Mouse (Mus musculus) 3T3-L1 (cell line): ENCODE measurements around the gene Pcca.

Experiments
- DNase-seq: peaks from one replicate; pipeline ENCODE4 v3.0.0-alpha.2; 2015; ENCODE audit warnings: low read depth, low spot score

The Pcca gene

DNA sequence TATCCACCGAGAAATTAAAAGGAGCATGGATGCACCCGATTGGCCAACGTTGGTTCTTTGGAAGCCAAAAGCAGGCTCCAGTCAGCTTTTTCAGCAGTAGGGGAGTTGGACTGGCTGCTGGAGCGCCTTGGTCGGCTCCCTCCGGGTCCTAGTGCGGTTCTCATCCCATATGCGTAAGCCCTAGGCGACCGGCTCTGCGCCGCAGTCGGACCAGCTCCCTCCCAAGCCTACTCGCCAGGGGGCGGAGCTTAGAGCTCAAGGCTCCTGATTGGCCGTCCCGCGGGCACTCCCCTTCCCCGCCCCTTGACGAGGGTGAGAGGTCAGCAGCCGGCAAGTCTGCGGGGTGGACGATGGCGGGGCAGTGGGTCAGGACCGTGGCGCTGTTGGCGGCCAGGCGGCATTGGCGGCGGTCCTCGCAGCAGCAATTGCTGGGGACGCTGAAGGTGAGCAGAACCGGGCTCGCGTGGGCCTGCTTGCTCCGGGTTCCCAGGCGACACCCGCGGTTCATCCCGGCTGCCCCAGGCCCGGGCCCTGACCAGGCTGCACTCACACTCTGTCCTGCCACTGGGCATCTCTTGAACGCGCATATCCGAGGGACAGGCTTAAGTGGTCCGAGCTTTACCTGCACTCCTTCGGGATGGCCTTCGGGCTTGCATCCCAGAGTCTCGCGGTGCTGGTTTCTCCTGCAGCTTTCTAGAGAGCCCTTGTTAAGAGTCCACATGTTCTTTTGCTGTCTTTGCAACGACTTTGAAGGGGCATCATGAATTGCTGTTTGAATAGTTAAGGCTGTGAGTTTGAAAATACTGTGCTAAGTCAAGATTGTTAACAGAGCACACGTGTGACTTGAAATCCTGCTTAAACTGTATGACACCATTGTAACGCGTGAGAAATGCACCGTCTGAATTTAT lies at the start of gene Pcca:
TSS of gene Pcca (plus strand) at position 308 of the 908 bp plus-strand sequence.
- DNase-seq, result peak; percentile 98

DNA sequence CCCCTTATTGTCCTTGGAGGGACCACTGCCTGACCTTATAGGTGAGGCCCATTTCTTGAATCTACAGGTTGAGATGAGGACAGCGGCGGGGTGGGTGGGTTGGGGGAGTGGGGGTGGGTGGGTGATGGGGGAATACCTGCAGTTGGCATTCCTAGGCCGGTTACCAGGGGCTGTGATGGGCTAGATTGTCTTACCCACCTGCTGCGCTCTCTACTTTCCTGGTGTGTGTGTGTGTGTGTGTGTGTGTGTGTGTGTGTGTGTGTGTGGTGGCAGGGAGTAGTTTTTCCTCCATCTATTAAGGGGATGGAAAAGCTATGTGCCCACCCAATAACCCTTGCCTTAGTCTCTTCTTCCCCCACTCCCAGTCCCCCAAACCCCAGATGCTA lies 49.7 kb upstream of the Pcca start:
- no peak for DNase-seq

DNA sequence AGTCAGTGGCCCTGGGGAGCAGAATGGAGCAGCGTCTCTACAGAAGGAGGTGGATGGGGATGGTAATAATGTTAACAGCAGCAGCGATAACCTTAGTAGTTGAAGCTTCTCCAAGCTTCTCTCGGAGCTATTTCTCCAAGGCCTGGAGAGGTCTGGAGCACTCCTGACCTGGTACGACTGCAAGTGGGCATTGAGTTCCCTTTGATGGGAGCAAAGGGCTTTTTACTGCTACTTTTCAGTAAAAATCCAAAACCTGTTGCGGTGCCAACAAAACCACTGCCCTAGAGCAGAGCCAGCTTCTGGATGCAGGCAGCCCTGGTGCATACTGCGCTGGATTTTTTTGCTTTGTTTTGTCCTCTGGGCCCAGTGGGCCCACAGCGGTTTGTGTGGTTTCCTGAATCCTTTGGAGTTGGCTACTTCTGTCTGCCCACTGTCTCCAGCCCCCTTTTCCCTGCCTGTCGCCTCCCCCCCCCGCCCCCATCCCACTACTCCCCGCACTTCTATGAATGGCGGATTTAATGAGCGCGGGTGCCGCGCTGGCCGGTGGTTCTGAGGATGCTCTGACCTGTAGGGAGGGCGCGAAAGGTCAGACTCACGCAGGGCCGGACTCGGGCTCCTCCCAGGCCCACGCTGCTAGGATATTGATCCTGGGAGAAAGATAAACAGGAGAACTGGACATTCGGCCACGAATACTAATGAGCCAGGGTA lies 49.1 kb upstream of the Pcca start:
- no peak for DNase-seq

DNA sequence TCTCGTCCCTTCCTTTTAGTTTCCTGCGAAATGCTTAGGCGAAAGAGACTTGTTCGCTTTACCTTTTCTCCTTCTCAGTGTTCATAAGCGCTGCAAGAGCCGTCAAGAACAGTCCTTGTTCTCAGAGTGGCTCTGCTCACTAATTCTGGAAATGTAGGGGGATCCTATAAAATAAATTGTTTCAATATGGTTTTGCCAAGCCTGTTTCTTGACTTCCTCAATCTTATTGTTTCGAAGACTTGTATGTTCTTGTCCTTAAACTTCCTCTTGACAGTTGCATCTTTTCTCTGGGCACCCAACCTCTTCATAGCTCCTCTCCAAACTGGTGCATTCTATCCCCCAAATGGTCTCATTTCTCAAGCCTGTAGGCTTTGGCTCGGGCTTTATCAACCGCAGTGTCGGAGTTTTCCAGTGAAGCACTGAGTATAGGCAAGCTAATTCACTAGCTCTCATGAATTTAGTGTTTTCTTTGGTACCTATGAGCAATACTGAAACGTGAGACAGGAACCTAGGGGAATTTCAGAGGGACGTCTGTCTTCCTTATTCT lies 48.4 kb upstream of the Pcca start:
- no peak for DNase-seq

DNA sequence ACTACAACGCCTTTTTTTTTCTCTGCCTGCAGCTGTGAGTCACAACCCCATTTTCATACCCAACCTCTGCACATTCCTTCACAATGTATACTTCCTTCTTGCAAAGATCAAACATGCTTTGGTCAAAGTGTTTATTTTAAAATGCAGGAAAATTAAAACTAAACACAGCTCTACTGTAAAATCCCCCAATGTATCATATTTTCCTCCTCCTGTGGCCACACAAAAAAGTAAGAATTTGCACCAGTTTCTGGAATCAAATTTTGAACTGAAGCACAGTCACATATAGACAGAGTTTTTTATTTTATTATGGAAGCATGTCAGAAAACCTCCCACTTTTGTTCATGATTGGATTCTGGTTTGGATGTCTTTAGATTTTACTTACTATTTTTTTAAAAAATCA lies 47.5 kb upstream of the Pcca start:
- peak; percentile 22 for DNase-seq

DNA sequence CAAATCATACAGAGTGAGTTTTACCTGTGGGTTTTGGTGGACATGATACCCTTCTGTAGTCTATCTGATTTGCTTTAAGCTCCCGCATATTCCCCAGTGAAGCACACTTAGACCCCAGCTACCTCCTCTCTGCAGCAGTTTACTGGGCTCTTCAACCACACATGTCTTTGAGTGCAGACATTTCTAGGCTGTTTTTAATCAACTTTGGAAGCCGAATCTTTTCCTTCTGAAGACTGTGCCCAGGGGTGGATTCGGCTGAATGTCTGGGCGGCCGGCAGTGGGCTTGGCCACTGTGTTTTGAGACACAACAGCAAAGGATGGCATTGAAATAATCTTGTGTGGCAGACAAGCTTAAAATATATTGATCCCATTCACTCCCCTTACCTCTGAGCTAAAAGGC lies 46.8 kb upstream of the Pcca start:
- DNase-seq, result no peak

DNA sequence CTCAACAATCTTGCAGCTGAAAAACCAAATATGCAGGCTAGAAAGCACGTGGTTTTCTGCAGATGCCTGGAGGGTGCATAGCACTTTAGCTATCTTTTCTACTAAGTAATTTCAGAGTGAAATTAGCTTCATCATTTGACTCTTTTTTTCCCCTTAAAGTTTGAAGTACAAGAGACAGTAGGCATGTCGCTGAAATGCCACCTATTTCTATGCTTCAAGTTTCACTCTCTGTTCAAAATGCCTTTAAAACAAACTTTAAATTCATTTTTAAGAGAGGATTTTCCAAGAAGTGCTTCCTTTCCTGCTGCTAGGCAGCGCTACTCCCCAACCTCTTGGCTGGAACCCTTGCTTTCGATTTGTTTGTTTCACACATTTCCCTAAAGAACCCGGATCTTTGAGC lies 45.1 kb upstream of the Pcca start:
- no peak for DNase-seq

DNA sequence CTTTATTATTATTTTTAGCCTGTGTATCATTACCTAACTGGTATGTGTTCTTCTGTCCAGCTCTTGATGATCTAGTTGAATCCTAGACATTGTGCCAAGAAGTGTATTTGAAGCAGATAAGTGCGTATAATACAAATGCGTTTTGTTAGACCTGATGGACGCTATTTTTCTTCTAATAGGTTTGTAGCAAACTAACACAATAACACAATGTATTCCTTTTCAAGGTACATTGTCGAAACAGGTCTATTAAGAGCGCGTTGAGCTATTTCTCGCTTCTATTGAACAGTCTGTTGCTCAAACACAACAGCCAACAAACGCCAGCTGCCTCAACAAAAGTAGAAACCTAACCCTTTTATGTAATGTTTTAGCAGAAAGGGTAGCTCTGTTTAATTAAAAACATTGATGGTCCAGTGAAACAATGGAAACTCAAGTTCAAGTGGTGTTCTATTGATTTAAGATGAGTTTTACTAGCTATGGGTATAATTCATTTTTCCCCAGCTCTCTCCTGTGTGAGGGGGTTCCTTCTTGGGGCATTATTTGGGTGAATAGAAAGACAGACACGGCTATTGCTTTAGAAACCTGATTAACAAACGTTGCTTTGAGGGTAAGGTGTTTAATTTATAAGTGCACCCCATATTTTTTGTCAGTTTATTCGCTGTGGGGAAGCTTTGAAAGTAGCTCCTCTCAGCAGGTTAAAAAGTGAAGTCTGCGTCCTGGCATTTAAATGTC lies 44.3 kb upstream of the Pcca start:
- DNase-seq, result no peak

DNA sequence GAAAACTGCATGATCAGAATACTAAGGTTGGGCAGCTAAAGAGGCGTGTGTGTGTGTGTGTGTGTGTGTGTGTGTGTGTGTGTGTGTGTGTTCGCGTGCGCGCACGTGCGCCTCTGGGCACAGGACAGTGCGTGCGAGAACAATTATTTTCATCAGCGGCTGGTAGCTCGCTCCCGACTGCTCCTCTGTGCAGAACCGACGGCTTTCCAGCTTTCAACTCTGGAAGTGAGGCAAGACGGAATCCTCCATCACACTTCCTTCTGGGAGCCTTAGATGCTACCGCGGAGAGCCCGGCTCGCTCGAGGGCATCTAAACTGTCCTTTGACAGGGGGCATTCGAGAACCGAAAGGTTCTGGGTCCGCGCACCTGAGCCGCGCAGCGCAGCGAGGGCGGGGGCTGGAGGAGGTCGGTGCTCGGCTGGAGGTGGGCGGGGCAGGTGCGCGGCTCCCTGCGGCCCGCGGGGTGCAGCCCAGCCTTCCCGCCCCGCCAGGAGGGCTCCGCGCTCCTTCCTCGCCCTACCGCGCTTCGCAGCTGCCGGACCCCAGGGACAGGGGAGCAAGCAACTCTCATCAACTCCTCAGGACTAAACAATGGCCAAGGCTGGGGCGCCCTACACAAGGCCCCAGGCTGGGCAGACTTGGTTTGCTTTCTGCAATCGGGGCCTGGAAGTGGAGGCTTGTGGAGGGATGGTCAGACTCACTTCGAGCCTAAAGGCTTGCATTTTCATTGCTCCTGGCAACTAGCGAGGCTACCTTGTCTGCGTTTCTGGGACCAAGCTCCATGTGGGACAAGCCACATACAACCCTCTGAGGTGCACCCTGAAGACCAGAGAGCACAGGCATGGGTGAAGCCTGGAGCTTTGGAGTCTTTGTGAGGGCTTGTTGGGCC lies 43.4 kb upstream of the Pcca start, which contains the start of gene Gm10837:
TSS of gene Gm10837 (plus strand) at position 146 of the 888 bp plus-strand sequence.
- no peak for DNase-seq

DNA sequence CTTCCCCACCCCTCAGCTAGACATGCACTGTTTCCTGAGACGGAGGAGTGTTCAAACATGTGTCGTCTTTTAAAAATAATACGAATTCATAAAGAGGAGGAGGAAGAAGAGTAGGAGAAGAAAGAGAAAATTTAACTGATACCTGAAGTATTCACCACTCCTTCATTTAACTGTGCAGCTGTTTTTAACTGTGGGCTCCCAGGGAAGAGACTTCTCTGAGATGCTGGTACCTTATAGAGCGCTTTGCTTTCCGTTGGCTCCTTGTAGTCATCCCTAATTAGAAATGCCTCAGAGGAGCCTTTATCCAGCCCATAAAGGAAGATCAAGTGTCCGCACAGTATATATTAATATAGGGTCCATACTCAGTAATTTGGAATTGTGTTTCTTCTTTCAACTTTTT lies 42.6 kb upstream of the Pcca start:
- no peak for DNase-seq

DNA sequence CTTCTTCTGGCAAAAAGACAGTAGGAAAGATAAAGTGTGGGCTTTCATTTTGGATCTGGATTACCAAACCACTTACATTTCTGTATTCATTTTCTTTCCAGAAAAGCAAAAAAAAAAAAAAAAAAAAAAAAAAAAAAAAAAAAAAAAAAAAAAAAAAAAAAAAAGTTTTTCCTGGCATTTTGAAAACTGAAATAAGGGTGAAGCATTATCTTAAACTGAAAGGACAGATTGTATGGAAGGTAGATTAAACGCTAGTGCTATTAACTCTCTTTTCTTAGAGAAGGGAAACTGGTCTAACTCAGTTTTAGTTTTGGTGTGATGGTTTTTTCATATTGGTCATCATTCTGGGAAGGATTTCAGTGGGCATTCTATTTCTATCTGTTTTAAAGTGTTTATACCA lies 42.1 kb upstream of the Pcca start:
- DNase-seq, result no peak

DNA sequence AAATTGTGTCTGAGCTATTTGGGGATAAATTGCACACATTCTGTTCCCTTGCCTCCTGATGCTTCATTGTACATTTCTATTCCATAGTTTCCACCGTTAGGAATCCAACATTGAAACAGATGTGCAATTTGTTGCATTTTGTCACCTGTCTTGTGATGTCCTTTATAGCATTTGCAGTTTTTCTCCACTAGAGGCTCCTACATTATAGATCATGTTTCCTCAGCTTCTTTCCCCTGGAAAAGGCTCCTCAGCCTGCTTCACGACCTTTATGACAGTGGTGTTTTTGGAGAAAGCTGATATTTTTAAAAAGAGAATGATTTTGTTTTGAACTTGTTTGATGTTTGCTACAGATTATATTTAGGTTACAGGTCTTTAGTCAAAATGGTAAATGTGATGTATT lies 25.1 kb upstream of the Pcca start:
- peak; percentile 46 for DNase-seq

DNA sequence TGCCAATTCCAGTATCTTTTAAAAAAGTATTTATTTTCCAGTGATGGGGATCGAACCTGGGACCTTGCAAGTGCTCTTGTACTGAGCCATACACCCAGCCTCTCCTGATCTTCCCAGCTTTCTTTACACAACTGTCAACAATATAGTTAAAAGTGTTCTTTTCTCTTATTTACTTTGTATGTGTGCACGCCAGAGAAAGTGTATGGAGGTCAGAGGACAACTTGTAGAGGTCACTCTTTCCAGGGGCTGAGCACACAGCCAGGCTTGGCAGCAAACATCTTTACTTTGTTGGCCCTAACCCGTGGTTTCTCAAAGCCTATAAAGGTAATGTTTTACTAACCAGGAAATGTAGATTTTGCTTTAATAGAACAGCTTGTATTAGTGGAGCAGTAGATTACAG lies 22.6 kb upstream of the Pcca start:
- DNase-seq, result no peak

DNA sequence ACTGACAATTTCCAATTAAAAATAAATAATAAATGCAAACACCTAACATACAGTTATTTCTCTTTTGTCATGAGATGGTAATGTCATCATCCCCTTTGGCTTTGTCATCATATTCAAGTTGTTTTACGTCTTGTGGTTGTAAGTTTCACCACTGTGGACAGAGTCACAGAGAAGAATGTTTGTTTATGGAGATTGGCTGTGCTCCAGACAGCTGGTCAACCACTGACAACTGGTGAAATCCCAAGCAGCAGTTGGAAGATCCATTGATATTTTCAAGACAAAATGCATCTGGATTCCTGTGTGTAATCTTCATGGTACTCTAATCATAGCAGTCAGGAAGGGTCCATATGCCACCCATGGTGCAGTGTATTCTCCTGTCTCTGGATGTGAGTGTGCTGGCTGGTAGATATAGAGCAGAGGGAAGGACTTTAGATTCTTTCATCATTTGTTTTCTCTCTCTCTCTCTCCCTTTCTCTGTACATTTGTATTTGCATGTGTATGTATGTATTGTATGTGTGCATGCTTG lies 20.6 kb upstream of the Pcca start:
- DNase-seq, result peak; percentile 75

DNA sequence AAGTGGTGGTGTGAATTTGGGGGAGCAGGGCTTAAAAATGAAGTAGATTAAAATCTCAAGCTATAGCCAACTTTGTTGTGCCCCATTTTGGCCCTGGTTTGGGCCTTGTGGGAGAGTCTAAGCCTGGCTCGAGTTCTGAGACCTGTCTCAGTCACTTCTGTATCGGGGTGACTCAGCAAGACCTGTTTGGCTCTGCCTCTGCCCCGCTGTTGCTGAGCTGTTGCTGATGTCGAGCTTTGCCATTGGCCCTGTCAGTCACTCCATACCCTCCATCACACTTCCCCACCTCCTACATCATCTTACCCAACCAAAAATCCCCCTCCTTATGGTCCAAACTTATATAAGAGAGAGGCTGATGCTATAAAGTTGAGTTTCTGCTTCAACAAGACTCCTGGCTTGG lies 5.6 kb upstream of the Pcca start:
- DNase-seq, result no peak

DNA sequence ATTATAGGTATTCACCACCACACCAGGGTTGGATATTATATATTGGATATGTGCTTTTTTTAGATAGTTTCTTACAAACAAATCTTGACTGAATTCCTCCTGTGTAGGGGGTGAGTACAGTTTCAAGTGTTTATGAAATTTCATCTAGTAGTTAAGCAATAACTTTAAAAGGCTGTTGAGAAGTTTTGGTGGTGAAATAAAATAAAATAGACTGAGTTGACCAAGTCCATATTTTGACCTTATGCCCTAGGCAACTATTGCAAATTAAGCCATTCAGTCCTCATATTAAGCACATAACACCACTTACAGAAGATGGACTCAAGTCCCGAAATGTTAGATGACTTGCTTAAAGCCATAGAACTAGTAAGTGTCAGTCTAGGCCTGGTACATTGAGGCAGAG lies 1.9 kb downstream of the Pcca start:
- no peak for DNase-seq

DNA sequence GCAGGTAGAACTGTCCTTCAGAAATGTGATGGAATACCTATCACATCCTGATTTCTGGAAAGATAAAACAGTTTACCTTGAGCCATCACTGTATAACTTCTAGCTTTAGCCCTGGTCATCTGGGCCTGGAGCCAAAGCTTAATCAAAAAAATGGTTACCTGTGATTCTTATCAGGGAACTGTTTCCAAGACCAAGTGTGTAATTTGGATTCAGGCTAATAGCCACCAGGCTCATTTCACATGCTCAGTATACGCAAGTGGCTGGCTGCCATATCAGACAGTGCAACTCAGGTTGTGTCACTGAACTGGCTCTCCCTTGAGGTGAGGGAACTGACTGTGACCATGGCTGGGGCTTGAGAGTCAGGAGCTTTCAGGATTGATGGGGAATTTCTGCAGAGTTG lies 14.3 kb downstream of the Pcca start:
- DNase-seq, result no peak

DNA sequence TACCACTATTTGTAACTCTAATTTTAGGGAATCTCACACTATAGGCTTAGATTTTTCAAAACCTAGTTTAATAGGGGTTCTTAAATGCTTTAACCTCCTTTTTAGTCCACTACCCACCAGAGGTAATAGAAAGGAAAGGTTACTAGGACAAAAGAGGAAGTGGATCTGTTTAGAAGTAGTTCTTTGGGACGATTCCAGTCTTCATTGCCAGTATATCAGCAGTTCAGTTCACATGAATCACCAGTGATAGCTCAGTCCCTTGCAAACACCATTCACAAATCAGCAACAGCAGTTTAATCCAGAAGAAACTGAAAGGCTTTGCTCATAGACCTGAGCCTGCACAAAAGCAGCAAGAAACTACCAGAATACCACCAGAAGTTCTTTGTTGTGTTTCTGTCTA lies 14.8 kb downstream of the Pcca start:
- DNase-seq, result no peak

DNA sequence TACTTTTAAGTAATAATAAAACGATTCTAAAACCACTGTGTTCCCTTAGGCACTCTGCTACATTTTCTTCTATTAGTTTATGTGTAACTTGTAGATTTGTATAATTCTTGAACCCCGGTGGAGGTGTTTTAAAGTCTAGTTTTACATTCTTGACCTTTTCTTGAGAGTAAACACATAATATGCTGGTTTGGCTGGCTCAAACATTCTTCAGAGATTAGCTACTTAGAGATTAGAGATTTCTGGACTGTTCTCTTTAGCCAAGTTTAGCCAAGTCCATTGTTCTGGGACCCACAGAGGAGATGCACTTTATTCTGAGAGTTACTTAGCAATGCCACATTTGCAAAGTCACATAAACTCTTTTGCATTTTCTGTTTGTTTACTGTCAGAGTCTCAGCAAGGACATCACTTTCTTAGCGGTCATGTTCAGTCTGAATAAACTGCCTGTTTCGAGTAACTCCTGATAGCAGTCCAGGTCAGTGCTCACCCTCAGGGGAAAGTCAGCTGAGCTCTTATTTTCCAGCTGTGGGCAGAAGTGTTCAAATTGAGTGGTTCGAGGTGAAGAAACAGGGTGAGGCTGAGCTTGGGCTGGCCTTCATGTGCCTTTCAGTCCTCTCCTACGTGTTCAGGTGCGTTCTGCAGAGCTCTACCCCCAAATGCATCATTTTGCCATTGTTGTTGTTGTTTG lies 18.8 kb downstream of the Pcca start:
- DNase-seq, result no peak

DNA sequence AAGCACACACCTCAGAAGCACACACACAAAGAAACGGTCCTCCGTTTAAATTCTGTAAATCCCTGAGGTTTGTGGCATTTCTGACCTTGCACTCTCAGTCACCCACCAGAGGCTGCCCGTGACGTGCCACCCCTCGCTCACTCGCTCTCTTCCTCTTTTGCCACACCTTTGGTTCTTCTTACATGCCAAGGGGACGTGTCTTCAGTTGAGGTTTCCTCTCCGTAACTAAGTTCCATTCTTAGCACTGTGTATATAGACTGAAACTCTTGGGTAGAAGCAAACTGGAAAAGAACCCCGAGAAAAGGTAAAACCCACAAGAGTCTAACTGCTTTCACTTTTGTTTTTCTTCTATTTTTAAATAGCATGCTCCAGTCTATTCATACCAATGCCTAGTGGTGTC lies 23.2 kb downstream of the Pcca start:
- no peak for DNase-seq
